Mouse (Mus musculus) megakaryocyte, embryonic 14.5 days (primary cell): ENCODE measurements around the gene Atp6v1e1.

ENCODE experiments used
- FLI1 ChIP-seq: IDR thresholded peaks from 2 replicates; pipeline ENCODE4 v1.6.1; 2012; ENCODE audit warnings: low read length, inconsistent platforms, mixed read lengths
- GATA1 ChIP-seq: IDR thresholded peaks from 3 replicates; pipeline ENCODE4 v1.6.1; 2012; ENCODE audit warnings: mixed read lengths, low read length, inconsistent platforms, borderline replicate concordance

DNA sequence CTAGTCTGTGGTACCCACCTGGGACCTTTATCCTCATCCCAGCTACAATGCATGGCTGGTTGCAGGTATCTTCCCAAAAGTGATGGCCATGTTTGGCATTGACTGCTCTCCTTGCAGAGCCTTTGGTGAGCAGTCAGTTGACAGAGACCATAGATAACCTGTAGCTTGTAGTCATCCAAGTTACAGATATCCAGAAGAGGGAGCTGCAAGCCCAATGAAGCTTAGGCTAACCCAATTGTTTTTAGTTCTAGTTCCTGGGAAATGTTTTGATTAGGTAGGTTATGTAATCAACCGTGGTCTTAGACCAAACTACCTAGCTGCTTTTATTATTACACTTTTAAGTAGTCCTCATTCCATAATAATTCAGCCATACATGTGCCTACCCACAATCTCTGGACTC is 51.2 kb downstream of the Atp6v1e1 start:
- no peak for TF ChIP-seq GATA1
- no peak for TF ChIP-seq FLI1
